Mouse (Mus musculus): ENCODE results near the gene Tfe3. TPM values are rescaled to one million over a fixed set of nuclear protein-coding genes. Genes with fewer than 3 reads are reported as not detected.

Gene Tfe3
- polyA plus RNA-seq, 2 experiments: 4.7 to 5.7 TPM

- peak within 1 kb of the TSS; percentile 76 for H3K9ac ChIP-seq (replicated peaks)
- peak; percentile 64 to 72 (median 65) for DNase-seq (ENCODE audit: low read depth in 3 of 3, low spot score in 3 of 3)
- H3K4me2 ChIP-seq (ENCODE audit: low read depth): peak within 1 kb of the TSS; percentile 73
- H3K27ac ChIP-seq: peak within 1 kb of the TSS; percentile 74
- WGBS (ENCODE audit: insufficient replicate concordance): 12% methylated on average over 22 of the region's 22 CpGs
- TF ChIP-seq CTCF (IDR thresholded peaks at IDR 0.05; ENCODE audit: low read depth) (no peak), EP300 (IDR thresholded peaks at IDR 0.05; ENCODE audit: low read depth) (no peak)
- no peaks in the 10 kb centered on the region for H3K9me3 ChIP-seq (ENCODE audit: control insufficient read depth, low read length)
- no peaks in the 10 kb centered on the region for H3K36me3 ChIP-seq (replicated peaks; ENCODE audit: control insufficient read depth, insufficient read depth, low read depth)
- no peaks in the 10 kb centered on the region for H3K27me3 ChIP-seq (ENCODE audit: control insufficient read depth, insufficient read depth, low read length)
- ATAC-seq (ENCODE audit: insufficient read depth): peak; percentile 91
- H3K4me1 ChIP-seq (replicated peaks; ENCODE audit: control insufficient read depth in 2 of 2, insufficient read depth in 2 of 2, low read length in 1 of 2): peaks cover 0 to 6% of the 10 kb centered on the region in 2 experiments; a peak in 1 of 4 replicates
- H3K4me3 ChIP-seq (ENCODE audit: insufficient read depth in 1 of 2, low read depth in 2 of 2, low read length in 2 of 2): peak within 1 kb of the TSS; percentile 65 to 98
Measured at GRCm38 (mm10) chrX:7721514-7722281, 40.7 kb upstream of the Tfe3 start, which contains the start of gene Gm45208. Gene Gm45208, plus strand, starts transcription at chrX:7722245.

GRCm38 (mm10) chrX:7722282-7722611, 40.1 kb upstream of the Tfe3 start:
- peak overlapping the region; percentile 65 to 98 for H3K4me3 ChIP-seq (ENCODE audit: insufficient read depth in 1 of 2, low read depth in 2 of 2, low read length in 2 of 2)
- H3K27ac ChIP-seq: peak overlapping the region; percentile 74
- H3K36me3 ChIP-seq (replicated peaks; ENCODE audit: control insufficient read depth, insufficient read depth, low read depth): no peaks in the 10 kb centered on the region
- no peak for TF ChIP-seq EP300 (IDR thresholded peaks at IDR 0.05; ENCODE audit: low read depth)
- H3K4me1 ChIP-seq (replicated peaks; ENCODE audit: control insufficient read depth in 2 of 2, insufficient read depth in 2 of 2, low read length in 1 of 2): peaks cover 0 to 6% of the 10 kb centered on the region in 2 experiments; a peak in 1 of 4 replicates
- H3K27me3 ChIP-seq (ENCODE audit: control insufficient read depth, insufficient read depth, low read length): no peaks in the 10 kb centered on the region
- peak overlapping the region; percentile 73 for H3K4me2 ChIP-seq (ENCODE audit: low read depth)
- DNase-seq (ENCODE audit: low read depth in 3 of 3, low spot score in 3 of 3): no peak
- 10% methylated on average over 11 of the region's 11 CpGs for WGBS (ENCODE audit: insufficient replicate concordance)
- H3K9ac ChIP-seq (replicated peaks): peak overlapping the region; percentile 76
- H3K9me3 ChIP-seq (ENCODE audit: control insufficient read depth, low read length): no peaks in the 10 kb centered on the region
- peak; percentile 33; the same call in 1 of the 2 replicates for ATAC-seq (ENCODE audit: insufficient read depth)

GRCm38 (mm10) chrX:7722691-7723090, 39.7 kb upstream of the Tfe3 start:
- peak overlapping the region; percentile 73 for H3K4me2 ChIP-seq (ENCODE audit: low read depth)
- no peaks in the 10 kb centered on the region for H3K9me3 ChIP-seq (ENCODE audit: control insufficient read depth, low read length)
- TF ChIP-seq CTCF (IDR thresholded peaks at IDR 0.05; ENCODE audit: low read depth) (no peak), EP300 (IDR thresholded peaks at IDR 0.05; ENCODE audit: low read depth) (no peak)
- peak overlapping the region; percentile 74; the same call in 1 of the 2 replicates for H3K27ac ChIP-seq
- H3K4me3 ChIP-seq (ENCODE audit: insufficient read depth in 1 of 2, low read depth in 2 of 2, low read length in 2 of 2): peak overlapping the region; percentile 65 to 98
- H3K27me3 ChIP-seq (ENCODE audit: control insufficient read depth, insufficient read depth, low read length): no peaks in the 10 kb centered on the region
- ATAC-seq (ENCODE audit: insufficient read depth): no peak
- H3K4me1 ChIP-seq (replicated peaks; ENCODE audit: control insufficient read depth in 2 of 2, insufficient read depth in 2 of 2, low read length in 1 of 2): peaks cover 0 to 6% of the 10 kb centered on the region in 2 experiments; a peak in 1 of 4 replicates
- no peaks in the 10 kb centered on the region for H3K36me3 ChIP-seq (replicated peaks; ENCODE audit: control insufficient read depth, insufficient read depth, low read depth)
- H3K9ac ChIP-seq (replicated peaks): peak overlapping the region; percentile 76
- 13% methylated on average over 4 of the region's 4 CpGs for WGBS (ENCODE audit: insufficient replicate concordance)
- DNase-seq (ENCODE audit: low read depth in 3 of 3, low spot score in 3 of 3): no peak

GRCm38 (mm10) chrX:7724135-7724534, 38.2 kb upstream of the Tfe3 start:
- 76% methylated on average over 7 of the region's 7 CpGs for WGBS (ENCODE audit: insufficient replicate concordance)

GRCm38 (mm10) chrX:7725841-7726240, 36.5 kb upstream of the Tfe3 start:
- Histone ChIP-seq H3K9ac (replicated peaks) (no peak overlapping the region), H3K4me1 (replicated peaks; ENCODE audit: control insufficient read depth in 2 of 2, insufficient read depth in 2 of 2, low read length in 1 of 2) (peaks cover 0 to 8% of the 10 kb centered on the region in 2 experiments; a peak in 1 of 4 replicates), H3K4me2 (ENCODE audit: low read depth) (no peak overlapping the region), H3K9me3 (ENCODE audit: control insufficient read depth, low read length) (no peaks in the 10 kb centered on the region), H3K36me3 (replicated peaks; ENCODE audit: control insufficient read depth, insufficient read depth, low read depth) (no peaks in the 10 kb centered on the region), H3K4me3 (ENCODE audit: insufficient read depth in 1 of 2, low read depth in 2 of 2, low read length in 2 of 2) (no peak overlapping the region), H3K27ac (no peak overlapping the region), H3K27me3 (ENCODE audit: control insufficient read depth, insufficient read depth, low read length) (no peaks in the 10 kb centered on the region)
- whole genome bisulfite sequencing (ENCODE audit: insufficient replicate concordance): 75% methylated on average over 12 of the region's 12 CpGs
- TF ChIP-seq CTCF (IDR thresholded peaks at IDR 0.05; ENCODE audit: low read depth): no peak
- DNase-seq (ENCODE audit: low read depth in 3 of 3, low spot score in 3 of 3) (no peak), ATAC-seq (ENCODE audit: insufficient read depth) (no peak)

More at GRCm38 (mm10) chrX:7724135-7724534, 38.2 kb upstream of the Tfe3 start:
- TF ChIP-seq CTCF (IDR thresholded peaks at IDR 0.05; ENCODE audit: low read depth) (no peak), EP300 (IDR thresholded peaks at IDR 0.05; ENCODE audit: low read depth) (no peak)
- H3K4me3 ChIP-seq (ENCODE audit: insufficient read depth in 1 of 2, low read depth in 2 of 2, low read length in 2 of 2): no peak overlapping the region
- H3K4me2 ChIP-seq (ENCODE audit: low read depth): no peak overlapping the region
- H3K27ac ChIP-seq: no peak overlapping the region
- H3K36me3 ChIP-seq (replicated peaks; ENCODE audit: control insufficient read depth, insufficient read depth, low read depth): no peaks in the 10 kb centered on the region
- H3K4me1 ChIP-seq (replicated peaks; ENCODE audit: control insufficient read depth in 2 of 2, insufficient read depth in 2 of 2, low read length in 1 of 2): peaks cover 0 to 8% of the 10 kb centered on the region in 2 experiments; a peak in 1 of 4 replicates
- DNase-seq (ENCODE audit: low read depth in 3 of 3, low spot score in 3 of 3) (no peak), ATAC-seq (ENCODE audit: insufficient read depth) (no peak)
- no peak overlapping the region for H3K9ac ChIP-seq (replicated peaks)
- H3K9me3 ChIP-seq (ENCODE audit: control insufficient read depth, low read length): no peaks in the 10 kb centered on the region
- no peaks in the 10 kb centered on the region for H3K27me3 ChIP-seq (ENCODE audit: control insufficient read depth, insufficient read depth, low read length)

All from liver, embryonic 14.5 days (tissue).